Mouse (Mus musculus): ENCODE data around the gene Usp42.

Gene Usp42

DNA sequence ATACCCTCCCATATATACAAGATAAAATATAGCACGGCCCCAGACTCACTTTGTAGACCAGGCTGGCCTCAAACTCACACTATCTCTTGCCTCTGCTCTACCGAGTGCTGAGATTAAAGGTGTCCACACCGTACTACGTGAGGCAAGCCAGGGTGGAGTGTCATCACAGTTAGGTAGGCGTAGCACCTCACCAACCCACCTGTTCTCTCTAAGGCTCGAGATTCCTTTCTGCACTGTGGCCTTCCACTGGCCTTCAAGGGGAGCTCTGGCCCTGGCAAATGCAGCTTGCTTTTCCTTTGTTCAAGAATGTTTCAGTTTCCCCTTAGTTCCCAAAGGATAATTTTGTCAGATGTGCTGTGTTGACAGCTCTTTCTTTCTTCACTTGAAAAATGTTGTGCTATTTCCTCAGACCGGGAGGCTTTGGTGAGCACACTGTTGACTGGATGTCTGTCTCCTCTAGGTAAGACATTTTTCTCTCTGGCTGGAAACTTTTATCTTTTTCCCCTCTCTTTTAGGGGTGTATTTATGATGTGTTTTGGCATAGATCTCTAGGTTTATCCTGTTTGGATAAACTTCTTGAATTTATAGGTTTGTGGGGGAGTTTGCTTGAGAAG, 68.9 kb downstream of the Usp42 start:
- in situ Hi-C loops (cut with MboI; ENCODE audit: low pct_unique_long_range_greater_than_20kb in 1 of 2, low sequenced_read_pairs in 2 of 2, unreplicated experiment in 1 of 2): no loop called here

Data from mouse embryonic stem cell (cell line).